Mouse (Mus musculus) embryo, embryonic 11 days (tissue): ENCODE results near the gene Syngr2.
"Not testable (repeated sequence)": the region's sequence is repeated elsewhere in the genome, so short reads cannot be mapped to it uniquely, and the experiment has no call there.

Experiments
- DNase-seq: peaks from one replicate; pipeline ENCODE4 v3.0.0-alpha.2; 2015

Syngr2 gene

GRCm38 (mm10) chr11:117814704-117815366 is 5.4 kb downstream of the Syngr2 start:
- no peak for DNase-seq

- DNase-seq = not testable (repeated sequence)
Observed at GRCm38 (mm10) chr11:117815850-117816249, 6.4 kb downstream of the Syngr2 start.

DNA sequence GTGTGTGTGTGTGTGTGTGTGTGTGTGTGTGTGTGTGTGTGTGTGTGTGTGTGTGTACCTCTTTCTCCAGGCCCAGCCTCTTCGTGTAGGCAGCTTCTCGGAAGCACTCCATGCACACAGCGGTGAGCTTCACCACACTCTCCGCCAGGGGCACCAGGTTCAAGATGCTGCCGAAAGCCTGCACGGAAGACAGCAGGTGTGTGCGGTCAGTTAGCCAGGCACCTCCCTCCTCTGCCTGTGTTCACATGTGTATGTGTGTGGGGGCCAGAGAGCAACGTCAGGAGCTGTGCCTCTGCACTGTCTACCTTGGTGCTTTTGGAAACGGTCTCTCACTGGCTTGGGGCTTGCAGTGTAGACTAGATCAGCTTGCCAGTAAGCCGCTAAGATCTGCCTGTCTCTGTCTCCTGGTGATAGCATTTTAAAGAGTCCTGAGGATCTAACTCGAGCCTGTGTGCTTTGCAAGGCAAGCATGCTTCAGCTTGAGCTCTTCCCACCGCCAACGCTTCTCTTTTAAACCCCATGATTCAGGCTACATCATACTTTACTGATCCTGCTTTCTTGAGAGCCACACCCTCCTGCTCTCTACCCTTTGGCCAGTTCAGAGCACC is 7.0 kb downstream of the Syngr2 start:
- no peak for DNase-seq

DNA sequence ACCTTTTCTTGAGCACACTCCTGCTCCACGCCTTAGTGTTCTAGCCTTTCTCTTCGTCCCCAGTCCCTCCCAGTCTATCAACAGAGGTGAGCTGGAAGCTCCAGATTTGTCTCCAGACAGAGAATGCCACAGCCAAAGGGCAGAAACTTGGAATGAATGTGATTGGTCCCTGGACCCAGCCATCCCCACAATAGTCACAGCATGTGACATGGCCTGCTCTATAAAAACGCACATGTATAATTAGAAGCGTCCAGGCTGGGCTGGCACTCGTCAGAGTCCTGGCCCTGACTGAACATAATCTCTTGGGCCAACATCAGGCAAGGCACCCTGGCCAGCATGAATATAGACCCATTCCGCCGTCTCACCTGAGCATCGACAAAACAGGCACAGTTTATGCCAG is 9.6 kb downstream of the Syngr2 start:
- DNase-seq = no peak

GRCm38 (mm10) chr11:117820173-117820572 is 10.7 kb downstream of the Syngr2 start:
- no peak for DNase-seq

- DNase-seq = no peak
Observed at GRCm38 (mm10) chr11:117821868-117822267, 12.4 kb downstream of the Syngr2 start.

- no peak for DNase-seq
Observed at GRCm38 (mm10) chr11:117822728-117823241, 13.3 kb downstream of the Syngr2 start.

DNA sequence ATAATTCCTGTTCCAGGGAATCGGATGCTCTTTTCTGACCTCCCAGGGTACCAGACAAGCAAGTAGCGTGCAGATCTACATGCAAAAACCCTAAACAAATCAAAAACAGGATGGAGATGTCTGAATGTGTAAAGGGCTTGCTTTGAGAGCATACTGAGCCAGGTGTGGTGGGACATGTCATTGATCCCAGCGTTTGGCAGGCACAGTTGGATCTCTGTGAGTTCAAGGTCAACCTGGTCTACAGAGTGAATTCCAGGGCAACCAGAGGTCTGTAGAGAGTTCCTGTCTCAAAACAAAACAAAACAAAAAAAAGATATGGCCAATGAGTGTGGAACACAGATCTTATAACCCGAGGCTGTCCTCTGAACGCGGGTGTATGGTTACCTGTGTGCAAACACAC is 13.9 kb downstream of the Syngr2 start:
- no peak for DNase-seq

GRCm38 (mm10) chr11:117824060-117824969 is 14.8 kb downstream of the Syngr2 start:
- DNase-seq = peak; percentile 87

DNA sequence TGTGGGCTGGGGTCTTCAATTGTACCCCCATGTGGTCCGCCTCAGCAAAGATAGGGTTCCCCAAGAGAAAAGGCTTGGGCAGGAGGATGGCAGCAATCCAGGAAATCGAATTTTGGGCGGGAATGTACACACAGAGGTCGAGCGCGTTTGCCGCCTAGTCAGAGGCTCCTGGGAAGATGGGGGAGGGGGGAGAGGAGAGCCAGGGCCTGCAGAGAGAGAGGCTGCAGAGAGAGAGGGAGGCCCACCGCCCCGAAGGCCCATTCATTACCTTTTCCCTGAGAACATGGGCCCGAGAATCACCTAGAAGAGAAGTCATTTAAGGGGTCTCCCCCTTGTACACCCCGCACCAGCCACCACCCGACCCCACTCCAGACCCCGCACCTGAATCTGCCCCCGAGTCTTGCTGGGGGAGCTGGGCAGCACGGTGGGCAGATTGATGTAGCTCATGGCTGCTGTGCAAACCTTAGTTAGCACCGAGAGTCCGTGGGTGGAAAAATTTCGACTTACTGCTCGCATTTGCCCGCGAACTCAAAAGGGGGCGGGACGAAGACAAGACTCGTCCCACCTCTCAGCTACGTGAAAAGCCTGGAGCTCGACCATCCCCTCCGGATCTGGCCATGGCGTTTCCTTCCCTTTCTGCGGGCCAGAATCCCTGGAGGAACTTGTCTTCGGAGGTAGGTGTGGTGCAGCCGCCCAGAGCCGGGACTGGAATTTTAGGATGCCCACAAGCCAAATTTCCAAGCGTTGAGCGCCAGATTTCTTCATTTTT is 16.0 kb downstream of the Syngr2 start, which contains the start of the genes Afmid and Tk1:
Afmid (plus strand) TSS at position 592 of the 769 bp plus-strand sequence.
Tk1 (minus strand) TSS at position 760 of the 769 bp plus-strand sequence.
- DNase-seq = peak; percentile 95

DNA sequence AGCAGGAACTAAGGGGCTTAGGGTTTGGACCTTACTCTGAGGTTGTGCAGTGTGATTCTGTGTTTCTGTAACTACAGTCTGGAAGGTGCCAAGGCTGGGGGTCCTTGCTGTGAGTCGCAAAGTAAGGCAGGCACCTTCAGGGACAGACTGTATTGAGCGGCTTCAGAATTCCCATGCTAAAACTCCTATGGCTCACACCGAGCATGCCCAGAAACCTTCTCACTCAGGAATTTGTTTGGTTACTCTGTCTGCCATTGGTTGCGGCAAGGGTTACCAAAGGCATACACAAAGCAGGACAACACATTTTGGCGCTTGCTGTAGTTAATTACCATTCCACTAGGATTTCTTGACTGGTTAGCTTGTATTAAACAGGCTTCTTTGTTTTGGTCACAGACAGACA is 16.7 kb downstream of the Syngr2 start:
- DNase-seq = peak; percentile 58

GRCm38 (mm10) chr11:117826916-117827315 is 17.4 kb downstream of the Syngr2 start:
- no peak for DNase-seq

- no peak for DNase-seq
Observed at GRCm38 (mm10) chr11:117827386-117827785, 17.9 kb downstream of the Syngr2 start.

GRCm38 (mm10) chr11:117828149-117828887 is 18.9 kb downstream of the Syngr2 start:
- no peak for DNase-seq

GRCm38 (mm10) chr11:117828888-117829604 is 19.6 kb downstream of the Syngr2 start:
- DNase-seq = no peak

GRCm38 (mm10) chr11:117829671-117830215 is 20.3 kb downstream of the Syngr2 start:
- DNase-seq = no peak

- no peak for DNase-seq
Observed at GRCm38 (mm10) chr11:117830401-117830800, 20.9 kb downstream of the Syngr2 start.

GRCm38 (mm10) chr11:117832086-117832969 is 22.9 kb downstream of the Syngr2 start:
- DNase-seq = peak; percentile 86

- DNase-seq = not testable (repeated sequence)
Observed at GRCm38 (mm10) chr11:117833509-117833908, 24.0 kb downstream of the Syngr2 start.

- DNase-seq = no peak
Observed at GRCm38 (mm10) chr11:117834086-117834485, 24.6 kb downstream of the Syngr2 start.
